Mouse (Mus musculus): Measurements from ENCODE around the gene Abhd12b. TPM values are rescaled to one million over a fixed set of nuclear protein-coding genes. Genes with fewer than 3 reads are reported as not detected.
"Not testable (repeated sequence)": the region's sequence is repeated elsewhere in the genome, so short reads cannot be mapped to it uniquely, and the experiment has no call there.

Abhd12b gene
- polyA plus RNA-seq, 1 experiment, result not detected

- Histone ChIP-seq H3K4me3 (ENCODE audit: insufficient read depth, low read depth, low read length) (no peak overlapping the region), H3K4me1 (ENCODE audit: control insufficient read depth, insufficient read depth, low read length) (peaks cover 4% of the 10 kb centered on the region), H3K27ac (ENCODE audit: insufficient read depth, low read depth, low read length) (no peak overlapping the region)
- TF ChIP-seq POLR2A (IDR thresholded peaks at IDR 0.05; ENCODE audit: insufficient read depth, low read depth, low read length), result no peak
- no peak for TF ChIP-seq CTCF (IDR thresholded peaks at IDR 0.05; ENCODE audit: insufficient read depth, low read depth, low read length)
- 96% methylated on average over 20 of the region's 20 CpGs for WGBS
Observed at GRCm38 (mm10) chr12:70134627-70135235, 19.2 kb upstream of the Abhd12b start.

GRCm38 (mm10) chr12:70136185-70136756, 17.7 kb upstream of the Abhd12b start:
- 43% methylated on average over 12 of the region's 12 CpGs for WGBS
- Histone ChIP-seq H3K27ac (ENCODE audit: insufficient read depth, low read depth, low read length) (no peak overlapping the region), H3K4me1 (ENCODE audit: control insufficient read depth, insufficient read depth, low read length) (peaks cover 2% of the 10 kb centered on the region)

GRCm38 (mm10) chr12:70137095-70137494, 16.8 kb upstream of the Abhd12b start:
- TF ChIP-seq CTCF (IDR thresholded peaks at IDR 0.05; ENCODE audit: insufficient read depth, low read depth, low read length), result no peak
- TF ChIP-seq POLR2A (IDR thresholded peaks at IDR 0.05; ENCODE audit: insufficient read depth, low read depth, low read length), result no peak
- Histone ChIP-seq H3K4me3 (ENCODE audit: insufficient read depth, low read depth, low read length) (no peak overlapping the region), H3K4me1 (ENCODE audit: control insufficient read depth, insufficient read depth, low read length) (peaks cover 2% of the 10 kb centered on the region; the same call in 1 of the 2 replicates), H3K27ac (ENCODE audit: insufficient read depth, low read depth, low read length) (no peak overlapping the region)
- WGBS, result 61% methylated on average over 4 of the region's 4 CpGs

More at GRCm38 (mm10) chr12:70136185-70136756, 17.7 kb upstream of the Abhd12b start:
- TF ChIP-seq POLR2A (IDR thresholded peaks at IDR 0.05; ENCODE audit: insufficient read depth, low read depth, low read length) (no peak), CTCF (IDR thresholded peaks at IDR 0.05; ENCODE audit: insufficient read depth, low read depth, low read length) (no peak)
- H3K4me3 ChIP-seq (ENCODE audit: insufficient read depth, low read depth, low read length), result no peak overlapping the region

- Histone ChIP-seq H3K4me3 (ENCODE audit: insufficient read depth, low read depth, low read length) (no peak overlapping the region), H3K27ac (ENCODE audit: insufficient read depth, low read depth, low read length) (no peak overlapping the region), H3K4me1 (ENCODE audit: control insufficient read depth, insufficient read depth, low read length) (peaks cover 2% of the 10 kb centered on the region; the same call in 1 of the 2 replicates)
- no peak for TF ChIP-seq POLR2A (IDR thresholded peaks at IDR 0.05; ENCODE audit: insufficient read depth, low read depth, low read length)
- no peak for TF ChIP-seq CTCF (IDR thresholded peaks at IDR 0.05; ENCODE audit: insufficient read depth, low read depth, low read length)
- 86% methylated on average over 9 of the region's 9 CpGs for WGBS
Observed at GRCm38 (mm10) chr12:70137626-70138025, 16.3 kb upstream of the Abhd12b start.

- WGBS, result 84% methylated on average over 4 of the region's 4 CpGs
- TF ChIP-seq POLR2A (IDR thresholded peaks at IDR 0.05; ENCODE audit: insufficient read depth, low read depth, low read length), result no peak
- TF ChIP-seq CTCF (IDR thresholded peaks at IDR 0.05; ENCODE audit: insufficient read depth, low read depth, low read length), result no peak
- peaks cover 11% of the 10 kb centered on the region for H3K4me1 ChIP-seq (ENCODE audit: control insufficient read depth, insufficient read depth, low read length)
- no peak overlapping the region for H3K27ac ChIP-seq (ENCODE audit: insufficient read depth, low read depth, low read length)
- no peak overlapping the region for H3K4me3 ChIP-seq (ENCODE audit: insufficient read depth, low read depth, low read length)
Observed at GRCm38 (mm10) chr12:70139871-70140270, 14.1 kb upstream of the Abhd12b start.

GRCm38 (mm10) chr12:70140542-70140941, 13.4 kb upstream of the Abhd12b start:
- peaks cover 11% of the 10 kb centered on the region for H3K4me1 ChIP-seq (ENCODE audit: control insufficient read depth, insufficient read depth, low read length)
- H3K27ac ChIP-seq (ENCODE audit: insufficient read depth, low read depth, low read length), result no peak overlapping the region
- TF ChIP-seq CTCF (IDR thresholded peaks at IDR 0.05; ENCODE audit: insufficient read depth, low read depth, low read length) (no peak), POLR2A (IDR thresholded peaks at IDR 0.05; ENCODE audit: insufficient read depth, low read depth, low read length) (no peak)
- no peak overlapping the region for H3K4me3 ChIP-seq (ENCODE audit: insufficient read depth, low read depth, low read length)
- WGBS, result 92% methylated on average over 5 of the region's 5 CpGs

GRCm38 (mm10) chr12:70140993-70141576, 12.9 kb upstream of the Abhd12b start:
- TF ChIP-seq POLR2A (IDR thresholded peaks at IDR 0.05; ENCODE audit: insufficient read depth, low read depth, low read length) (no peak), CTCF (IDR thresholded peaks at IDR 0.05; ENCODE audit: insufficient read depth, low read depth, low read length) (no peak)
- 88% methylated on average over 5 of the region's 5 CpGs for WGBS
- Histone ChIP-seq H3K4me1 (ENCODE audit: control insufficient read depth, insufficient read depth, low read length) (peaks cover 11% of the 10 kb centered on the region), H3K27ac (ENCODE audit: insufficient read depth, low read depth, low read length) (no peak overlapping the region), H3K4me3 (ENCODE audit: insufficient read depth, low read depth, low read length) (no peak overlapping the region)

GRCm38 (mm10) chr12:70144106-70144587, 9.8 kb upstream of the Abhd12b start:
- not testable (repeated sequence) for H3K4me3 ChIP-seq (ENCODE audit: insufficient read depth, low read depth, low read length)
- WGBS, result 10% methylated on average over 3 of the region's 3 CpGs
- Histone ChIP-seq H3K27ac (ENCODE audit: insufficient read depth, low read depth, low read length) (peak overlapping the region; percentile 49; the same call in 1 of the 2 replicates), H3K4me1 (ENCODE audit: control insufficient read depth, insufficient read depth, low read length) (peaks cover 16% of the 10 kb centered on the region)
